Mouse (Mus musculus): ENCODE data around the gene Dnajb4. TPM values are rescaled to one million over a fixed set of nuclear protein-coding genes. Genes with fewer than 3 reads are reported as not detected.
"Not testable (repeated sequence)": the region's sequence is repeated elsewhere in the genome, so short reads cannot be mapped to it uniquely, and the experiment has no call there.

The Dnajb4 gene
- polyA plus RNA-seq, 1 experiment from 2014 or later = 30.3 TPM

DNA sequence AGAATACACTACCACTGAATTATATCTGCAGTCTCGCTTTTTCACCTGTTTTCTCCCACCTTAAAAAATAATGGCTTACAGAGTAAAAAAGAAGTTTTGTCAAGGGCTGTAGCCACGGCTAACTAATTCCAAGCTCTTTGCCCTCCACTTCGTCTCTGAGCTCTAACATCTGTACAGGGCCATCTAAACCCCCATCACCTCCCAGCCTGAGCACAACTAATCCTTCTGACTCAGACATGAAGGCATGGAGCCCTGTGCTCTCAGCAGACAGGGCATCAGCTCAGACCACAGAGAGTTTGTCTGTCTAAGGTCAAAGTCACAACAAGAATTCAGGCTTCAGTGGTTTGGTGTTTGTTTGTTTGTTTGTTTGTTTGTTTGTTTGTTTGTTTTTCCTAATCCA is 68.0 kb downstream of the Dnajb4 start:
- no peak overlapping the region for H3K27ac ChIP-seq (ENCODE audit: low read length)
- no peak for ATAC-seq (ENCODE audit: insufficient number of reproducible peaks, insufficient read depth, low FRiP score, low read depth)
- no peak overlapping the region for H3K4me2 ChIP-seq (replicated peaks; ENCODE audit: low read depth, low read length)
- no peaks in the 10 kb centered on the region for H3K4me1 ChIP-seq (ENCODE audit: control insufficient read depth, insufficient read depth, low read length)
- no peak overlapping the region for H3K4me3 ChIP-seq (ENCODE audit: low read depth, low read length)
- no peaks in the 10 kb centered on the region for H3K27me3 ChIP-seq (ENCODE audit: control insufficient read depth, insufficient read depth, low read length)
- 68% methylated on average over 3 of the region's 3 CpGs for WGBS
- no peak overlapping the region for H3K9ac ChIP-seq (replicated peaks; ENCODE audit: low read depth, low read length)
- H3K36me3 ChIP-seq (ENCODE audit: control insufficient read depth, insufficient read depth, low read length) = no peaks in the 10 kb centered on the region
- H3K9me3 ChIP-seq (ENCODE audit: control insufficient read depth, low read depth, low read length) = no peaks in the 10 kb centered on the region

- not testable (repeated sequence) for H3K9ac ChIP-seq (replicated peaks; ENCODE audit: low read depth, low read length); H3K27me3 ChIP-seq (ENCODE audit: control insufficient read depth, insufficient read depth, low read length); H3K4me1 ChIP-seq (ENCODE audit: control insufficient read depth, insufficient read depth, low read length); ATAC-seq (ENCODE audit: insufficient number of reproducible peaks, insufficient read depth, low FRiP score, low read depth); H3K4me3 ChIP-seq (ENCODE audit: low read depth, low read length); H3K27ac ChIP-seq (ENCODE audit: low read length); H3K36me3 ChIP-seq (ENCODE audit: control insufficient read depth, insufficient read depth, low read length); H3K4me2 ChIP-seq (replicated peaks; ENCODE audit: low read depth, low read length); H3K9me3 ChIP-seq (ENCODE audit: control insufficient read depth, low read depth, low read length)
- WGBS = 87% methylated on average over 3 of the region's 3 CpGs
These were observed 70.8 kb downstream of the Dnajb4 start for GRCm38 (mm10) chr3:152139308-152139707.

DNA sequence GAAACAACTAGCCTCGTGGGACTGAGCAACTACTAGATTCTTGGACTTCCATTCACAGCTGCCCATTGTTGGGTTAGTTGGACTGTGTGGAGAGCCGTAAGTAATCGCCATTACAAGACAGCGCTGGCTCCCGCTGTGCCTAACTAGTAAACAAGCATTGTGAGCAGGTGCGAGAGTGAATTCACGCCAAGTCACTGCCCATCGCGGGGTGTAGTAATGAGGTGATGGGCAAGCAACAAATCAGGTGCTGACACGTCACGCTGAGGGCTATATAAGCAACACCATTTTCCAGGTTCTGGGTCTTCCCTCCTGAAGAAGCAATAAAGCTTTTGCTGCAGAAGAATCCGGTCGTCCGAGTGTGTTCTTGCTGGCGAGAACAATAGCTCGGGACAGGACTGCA is 74.0 kb downstream of the Dnajb4 start:
- H3K9me3 ChIP-seq (ENCODE audit: control insufficient read depth, low read depth, low read length); H3K4me1 ChIP-seq (ENCODE audit: control insufficient read depth, insufficient read depth, low read length); H3K9ac ChIP-seq (replicated peaks; ENCODE audit: low read depth, low read length); H3K27me3 ChIP-seq (ENCODE audit: control insufficient read depth, insufficient read depth, low read length); H3K4me2 ChIP-seq (replicated peaks; ENCODE audit: low read depth, low read length); H3K4me3 ChIP-seq (ENCODE audit: low read depth, low read length); H3K36me3 ChIP-seq (ENCODE audit: control insufficient read depth, insufficient read depth, low read length); ATAC-seq (ENCODE audit: insufficient number of reproducible peaks, insufficient read depth, low FRiP score, low read depth); H3K27ac ChIP-seq (ENCODE audit: low read length): not testable (repeated sequence)
- 88% methylated on average over 16 of the region's 16 CpGs for WGBS

DNA sequence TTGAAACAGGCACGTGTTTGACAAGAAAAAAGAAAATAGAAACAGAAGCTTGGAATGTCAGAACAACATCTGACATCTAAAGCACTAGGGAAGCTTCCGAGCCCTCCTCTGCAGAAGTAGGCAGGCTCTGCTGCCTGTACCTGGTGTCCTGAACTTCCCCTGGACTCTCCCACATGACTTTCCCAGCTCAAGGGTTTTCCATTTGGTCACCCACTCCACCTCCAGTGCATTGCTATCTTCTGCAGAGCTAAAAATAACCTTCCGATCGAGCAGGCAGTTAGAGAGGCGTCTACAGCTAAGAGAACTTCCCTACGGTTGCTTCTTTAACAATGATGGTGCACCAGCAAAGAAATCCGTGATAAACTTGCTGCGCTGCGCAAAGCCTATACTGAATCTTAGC is 76.5 kb downstream of the Dnajb4 start:
- Histone ChIP-seq H3K4me3 (ENCODE audit: low read depth, low read length) (no peak overlapping the region), H3K36me3 (ENCODE audit: control insufficient read depth, insufficient read depth, low read length) (no peaks in the 10 kb centered on the region), H3K27ac (ENCODE audit: low read length) (no peak overlapping the region), H3K9ac (replicated peaks; ENCODE audit: low read depth, low read length) (no peak overlapping the region), H3K4me1 (ENCODE audit: control insufficient read depth, insufficient read depth, low read length) (no peaks in the 10 kb centered on the region), H3K9me3 (ENCODE audit: control insufficient read depth, low read depth, low read length) (no peaks in the 10 kb centered on the region), H3K4me2 (replicated peaks; ENCODE audit: low read depth, low read length) (no peak overlapping the region), H3K27me3 (ENCODE audit: control insufficient read depth, insufficient read depth, low read length) (no peaks in the 10 kb centered on the region)
- ATAC-seq (ENCODE audit: insufficient number of reproducible peaks, insufficient read depth, low FRiP score, low read depth) = no peak
- 77% methylated on average over 9 of the region's 9 CpGs for WGBS

GRCm38 (mm10) chr3:152130963-152131362 is 79.1 kb downstream of the Dnajb4 start:
- no peaks in the 10 kb centered on the region for H3K36me3 ChIP-seq (ENCODE audit: control insufficient read depth, insufficient read depth, low read length)
- no peak overlapping the region for H3K27ac ChIP-seq (ENCODE audit: low read length)
- 77% methylated on average over 4 of the region's 4 CpGs for WGBS
- H3K9ac ChIP-seq (replicated peaks; ENCODE audit: low read depth, low read length) = no peak overlapping the region
- no peak overlapping the region for H3K4me3 ChIP-seq (ENCODE audit: low read depth, low read length)
- no peaks in the 10 kb centered on the region for H3K27me3 ChIP-seq (ENCODE audit: control insufficient read depth, insufficient read depth, low read length)
- no peak overlapping the region for H3K4me2 ChIP-seq (replicated peaks; ENCODE audit: low read depth, low read length)
- H3K4me1 ChIP-seq (ENCODE audit: control insufficient read depth, insufficient read depth, low read length) = no peaks in the 10 kb centered on the region
- H3K9me3 ChIP-seq (ENCODE audit: control insufficient read depth, low read depth, low read length) = no peaks in the 10 kb centered on the region
- no peak for ATAC-seq (ENCODE audit: insufficient number of reproducible peaks, insufficient read depth, low FRiP score, low read depth)

DNA sequence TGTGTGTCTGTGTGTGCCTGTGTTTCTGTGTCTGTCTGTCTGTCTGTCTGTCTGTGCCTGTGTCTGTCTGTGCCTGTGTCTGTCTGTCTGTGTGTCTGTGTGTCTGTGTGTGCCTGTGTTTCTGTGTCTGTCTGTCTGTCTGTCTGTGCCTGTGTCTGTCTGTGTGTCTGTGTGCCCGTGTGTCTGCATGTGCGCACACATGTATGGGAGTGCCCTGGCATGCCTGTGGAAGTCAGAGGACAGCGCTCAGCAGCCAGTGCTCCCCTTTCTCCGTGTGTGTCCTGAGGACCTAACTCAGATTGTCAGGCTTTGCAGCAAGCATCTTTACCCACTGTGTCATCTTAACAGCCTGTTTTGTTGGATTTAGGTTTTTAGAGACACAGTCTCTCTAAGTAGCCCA is 80.7 kb downstream of the Dnajb4 start:
- H3K9ac ChIP-seq (replicated peaks; ENCODE audit: low read depth, low read length); H3K4me3 ChIP-seq (ENCODE audit: low read depth, low read length); ATAC-seq (ENCODE audit: insufficient number of reproducible peaks, insufficient read depth, low FRiP score, low read depth); H3K27ac ChIP-seq (ENCODE audit: low read length); H3K4me2 ChIP-seq (replicated peaks; ENCODE audit: low read depth, low read length); H3K36me3 ChIP-seq (ENCODE audit: control insufficient read depth, insufficient read depth, low read length); H3K4me1 ChIP-seq (ENCODE audit: control insufficient read depth, insufficient read depth, low read length); H3K9me3 ChIP-seq (ENCODE audit: control insufficient read depth, low read depth, low read length); H3K27me3 ChIP-seq (ENCODE audit: control insufficient read depth, insufficient read depth, low read length): not testable (repeated sequence)
- WGBS = 93% methylated on average over 4 of the region's 4 CpGs

DNA sequence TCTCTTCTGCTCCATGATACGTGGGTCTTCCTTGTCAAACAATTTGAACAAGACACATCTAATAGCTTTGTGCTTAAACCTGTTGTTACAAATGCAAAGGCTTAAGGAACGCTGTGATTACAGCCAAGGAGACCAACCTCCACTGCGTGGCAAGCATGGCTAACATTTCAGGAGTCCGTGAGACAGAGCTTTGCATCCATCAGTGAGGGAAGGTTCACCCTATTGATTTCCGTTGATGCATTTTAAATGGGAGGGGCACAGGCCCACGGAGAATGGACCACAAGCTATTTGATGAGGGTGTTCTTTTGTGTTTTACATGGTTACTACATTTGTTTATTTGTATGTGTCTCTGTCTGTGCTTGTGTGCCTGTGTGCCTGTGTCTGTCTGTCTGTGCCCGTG is 81.5 kb downstream of the Dnajb4 start:
- no peaks in the 10 kb centered on the region for H3K36me3 ChIP-seq (ENCODE audit: control insufficient read depth, insufficient read depth, low read length)
- no peaks in the 10 kb centered on the region for H3K4me1 ChIP-seq (ENCODE audit: control insufficient read depth, insufficient read depth, low read length)
- H3K27ac ChIP-seq (ENCODE audit: low read length) = no peak overlapping the region
- no peaks in the 10 kb centered on the region for H3K9me3 ChIP-seq (ENCODE audit: control insufficient read depth, low read depth, low read length)
- H3K9ac ChIP-seq (replicated peaks; ENCODE audit: low read depth, low read length) = no peak overlapping the region
- no peak overlapping the region for H3K4me3 ChIP-seq (ENCODE audit: low read depth, low read length)
- no peaks in the 10 kb centered on the region for H3K27me3 ChIP-seq (ENCODE audit: control insufficient read depth, insufficient read depth, low read length)
- H3K4me2 ChIP-seq (replicated peaks; ENCODE audit: low read depth, low read length) = no peak overlapping the region
- ATAC-seq (ENCODE audit: insufficient number of reproducible peaks, insufficient read depth, low FRiP score, low read depth) = no peak
- WGBS = 75% methylated on average over 7 of the region's 7 CpGs

Other genes starting within 250 kb of the Dnajb4 start
- gene Gipc2, start 44.1 kb downstream of the Dnajb4 start, polyA plus RNA-seq (2014; fragmentation: Nextera tagmentation; extraction: Ambion mirVana) = 43.8 and 51.8 TPM in 2 replicates
- 252 and 265 TPM in 2 replicates for gene Fubp1, start 120 bp upstream of the Dnajb4 start, polyA plus RNA-seq (2014; fragmentation: Nextera tagmentation; extraction: Ambion mirVana)
- 35.3 and 47.8 TPM in 2 replicates for gene Nexn, start 56.0 kb upstream of the Dnajb4 start, polyA plus RNA-seq (2014; fragmentation: Nextera tagmentation; extraction: Ambion mirVana)
- gene Miga1, start 130.1 kb upstream of the Dnajb4 start, polyA plus RNA-seq (2014; fragmentation: Nextera tagmentation; extraction: Ambion mirVana) = 20.3 and 21.0 TPM in 2 replicates
- gene Usp33, start 136.2 kb upstream of the Dnajb4 start, polyA plus RNA-seq (2014; fragmentation: Nextera tagmentation; extraction: Ambion mirVana) = 45.9 and 49.6 TPM in 2 replicates
- gene Zzz3, start 185.2 kb upstream of the Dnajb4 start, polyA plus RNA-seq (2014; fragmentation: Nextera tagmentation; extraction: Ambion mirVana) = 53.7 and 63.3 TPM in 2 replicates

Measured in stomach, embryonic 14.5 days (tissue).